ENCODE assay signal across 16 mouse cellular contexts in genomic region chr10:87914932-87915331, GRCm38 (mm10).
"Had no signal": no experiment of that assay in that cellular context is flagged by ENCODE, and none has a peak within 500 bp of the region (broad histone marks: within the 10 kb centered on the region; RNA-seq: fewer than 3 reads in every experiment).

No protein-coding gene starts in this region.

- H3K4me1 ChIP-seq: liver, embryonic 12.5 days; lung, embryonic 15.5 days; midbrain, embryonic 10.5 days; neural tube, embryonic 12.5 days had no signal

- ATAC-seq: inflammation-experienced regulatory T-cells, adult 6 months; liver, embryonic 12.5 days had no signal

- H3K27ac ChIP-seq: left cerebral cortex, adult 2 months; limb, embryonic 10.5 days; liver, embryonic 12.5 days; lung, embryonic 15.5 days; midbrain, embryonic 10.5 days; neural tube, embryonic 12.5 days had no signal

- H3K4me2 ChIP-seq: liver, embryonic 12.5 days; lung, embryonic 15.5 days; neural tube, embryonic 12.5 days had no signal

- H3K9ac ChIP-seq: liver, embryonic 12.5 days; lung, embryonic 15.5 days; neural tube, embryonic 12.5 days had no signal

- H3K36me3 ChIP-seq: liver, embryonic 12.5 days; lung, embryonic 15.5 days; midbrain, embryonic 10.5 days; neural tube, embryonic 12.5 days had no signal

- DNase-seq: kidney, adult 8-10 months; kidney, postnatal 36 days; lung, postnatal 14 days; midbrain, embryonic 14.5 days; right cerebral cortex, postnatal 4 days; spleen, adult 18-20 months; thymus, adult 2 months; thymus, postnatal 25 days had no signal

- H3K27me3 ChIP-seq: liver, embryonic 12.5 days; neural tube, embryonic 12.5 days had no signal

- H3K4me3 ChIP-seq: left cerebral cortex, adult 2 months; limb, embryonic 10.5 days; liver, embryonic 12.5 days; lung, embryonic 15.5 days; midbrain, embryonic 10.5 days; myocyte; neural tube, embryonic 12.5 days had no signal

- H3K9me3 ChIP-seq: limb, embryonic 10.5 days; liver, embryonic 12.5 days; lung, embryonic 15.5 days; midbrain, embryonic 10.5 days; neural tube, embryonic 12.5 days had no signal
